Mouse (Mus musculus): ENCODE data around the gene Dock3.

Dock3 gene

DNA sequence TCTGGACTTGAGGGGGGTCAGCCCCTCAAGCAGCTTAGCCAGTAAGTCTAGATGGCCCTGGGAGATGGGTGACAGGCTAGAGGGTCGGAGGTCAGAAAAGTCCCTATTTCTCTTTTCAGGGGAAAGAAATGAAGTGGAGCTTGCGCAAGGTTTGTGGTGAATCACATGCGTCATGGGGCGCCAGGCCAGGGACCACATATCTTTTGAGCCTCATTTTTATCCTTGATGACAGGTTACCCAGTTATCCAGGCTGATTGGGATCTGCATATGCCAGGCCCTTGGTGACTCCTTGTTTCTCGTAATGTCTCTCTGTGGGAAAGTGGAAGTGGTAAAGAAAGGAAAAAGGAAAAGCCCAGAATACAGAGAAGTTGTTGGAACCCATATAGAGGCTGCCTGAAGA lies 32.2 kb upstream of the Dock3 start:
- Histone ChIP-seq H3K4me3 (replicated peaks; ENCODE audit: low read length) (no peak overlapping the region), H3K27me3 (ENCODE audit: insufficient read depth, low read length) (no peaks in the 10 kb centered on the region), H3K4me1 (replicated peaks; ENCODE audit: low read depth, low read length) (peaks cover 54% of the 10 kb centered on the region), H3K36me3 (ENCODE audit: insufficient read depth, low read length) (peaks cover 48% of the 10 kb centered on the region), H3K9me3 (ENCODE audit: low read length) (no peaks in the 10 kb centered on the region)
- TF ChIP-seq CTCF (conservative IDR thresholded peaks at IDR 0.05; ENCODE audit: low read length) (no peak), POU5F1 (IDR thresholded peaks at IDR 0.05; ENCODE audit: borderline replicate concordance, low read length) (no peak), NANOG (IDR thresholded peaks at IDR 0.05; ENCODE audit: borderline replicate concordance, low read length) (no peak)

DNA sequence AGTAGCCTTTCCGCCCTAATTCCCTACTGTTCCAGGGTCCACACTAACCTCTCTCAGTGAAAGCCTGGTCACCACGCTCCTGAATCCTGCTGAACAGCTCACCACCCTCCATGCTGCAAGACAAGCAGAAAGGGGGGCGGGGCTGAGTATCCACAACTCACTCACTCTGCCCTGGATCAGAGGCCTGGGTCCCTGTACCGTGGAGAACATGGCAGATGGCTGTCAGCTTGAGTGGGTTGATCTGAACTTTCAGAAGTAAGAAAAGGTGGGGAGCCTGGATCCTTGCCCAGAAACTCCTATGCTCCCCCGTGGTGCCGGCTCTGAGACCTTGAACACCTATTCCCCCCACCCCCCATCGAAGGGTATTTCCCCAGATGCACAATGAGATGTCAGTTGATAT lies 30.7 kb upstream of the Dock3 start:
- Histone ChIP-seq H3K4me1 (replicated peaks; ENCODE audit: low read depth, low read length) (peaks cover 45% of the 10 kb centered on the region), H3K9me3 (ENCODE audit: low read length) (no peaks in the 10 kb centered on the region), H3K36me3 (ENCODE audit: insufficient read depth, low read length) (peaks cover 62% of the 10 kb centered on the region), H3K4me3 (replicated peaks; ENCODE audit: low read length) (no peak overlapping the region), H3K27me3 (ENCODE audit: insufficient read depth, low read length) (no peaks in the 10 kb centered on the region)
- TF ChIP-seq POU5F1 (IDR thresholded peaks at IDR 0.05; ENCODE audit: borderline replicate concordance, low read length) (no peak), NANOG (IDR thresholded peaks at IDR 0.05; ENCODE audit: borderline replicate concordance, low read length) (no peak)

DNA sequence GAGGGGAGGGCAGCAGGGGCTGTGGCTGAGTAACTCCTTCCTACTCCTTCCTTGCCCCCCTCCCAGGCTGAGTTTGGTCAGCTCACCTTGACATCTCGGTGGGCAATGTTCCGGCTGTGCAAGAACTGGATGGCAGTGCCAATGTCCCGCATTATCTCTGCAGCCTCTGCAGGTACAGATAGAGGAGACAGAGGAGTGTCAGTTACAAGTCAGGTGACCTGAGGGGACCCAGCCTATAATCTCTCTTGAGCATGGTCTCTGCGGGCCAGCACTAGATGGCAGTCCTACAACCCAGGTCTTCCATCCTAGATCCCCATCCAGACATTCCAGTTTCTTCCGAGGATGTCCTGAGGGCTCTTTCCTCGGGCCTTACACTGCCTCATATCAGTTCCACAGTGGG lies 30.1 kb upstream of the Dock3 start:
- Histone ChIP-seq H3K9me3 (ENCODE audit: low read length) (no peaks in the 10 kb centered on the region), H3K36me3 (ENCODE audit: insufficient read depth, low read length) (peaks cover 68% of the 10 kb centered on the region), H3K4me1 (replicated peaks; ENCODE audit: low read depth, low read length) (peaks cover 39% of the 10 kb centered on the region), H3K27me3 (ENCODE audit: insufficient read depth, low read length) (no peaks in the 10 kb centered on the region), H3K4me3 (replicated peaks; ENCODE audit: low read length) (no peak overlapping the region)
- TF ChIP-seq POU5F1 (IDR thresholded peaks at IDR 0.05; ENCODE audit: borderline replicate concordance, low read length) (no peak), NANOG (IDR thresholded peaks at IDR 0.05; ENCODE audit: borderline replicate concordance, low read length) (no peak), CTCF (conservative IDR thresholded peaks at IDR 0.05; ENCODE audit: low read length) (no peak)

DNA sequence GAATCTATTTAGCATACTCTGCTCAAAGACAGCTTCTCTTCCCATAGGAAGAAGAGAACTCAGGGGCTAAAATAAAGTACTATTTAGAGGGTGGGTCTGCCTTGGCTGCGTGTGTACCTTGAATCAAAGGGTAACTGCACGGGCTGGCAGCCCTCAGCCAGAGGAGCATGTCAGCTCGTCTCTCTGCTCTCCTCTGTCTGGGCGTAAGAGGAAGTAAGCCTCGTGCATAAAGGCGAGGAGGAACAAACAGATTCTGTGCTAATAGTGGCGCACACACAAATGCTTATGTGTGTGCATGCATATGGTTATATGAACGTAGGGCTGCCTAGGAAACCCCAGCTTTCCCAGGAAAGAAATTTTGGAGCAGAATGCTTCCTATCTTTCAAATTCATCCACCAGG lies 29.1 kb upstream of the Dock3 start:
- peaks cover 40% of the 10 kb centered on the region for H3K4me1 ChIP-seq (replicated peaks; ENCODE audit: low read depth, low read length)

DNA sequence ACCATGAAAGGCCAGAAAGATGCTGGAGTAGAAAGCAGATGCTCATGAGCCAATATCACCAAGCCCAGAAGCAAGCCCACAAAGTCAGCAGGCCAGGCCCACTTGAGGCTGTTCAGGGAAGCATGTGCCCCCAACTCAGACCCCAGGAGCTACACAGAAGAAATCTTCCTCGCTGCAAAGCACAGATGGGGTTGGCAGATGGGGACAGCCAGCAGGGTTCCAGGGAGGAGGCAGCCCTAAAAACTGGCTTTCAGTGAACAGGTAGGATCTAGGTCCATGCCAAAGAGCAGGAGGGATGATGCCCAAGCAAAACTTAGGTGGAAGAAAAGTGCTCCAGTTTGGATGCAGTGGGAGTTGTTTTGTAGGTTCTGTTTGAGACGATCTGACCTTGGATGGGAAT lies 28.7 kb upstream of the Dock3 start:
- no peak overlapping the region for H3K4me3 ChIP-seq (replicated peaks; ENCODE audit: low read length)
- TF ChIP-seq CTCF (conservative IDR thresholded peaks at IDR 0.05; ENCODE audit: low read length): no peak
- TF ChIP-seq POU5F1 (IDR thresholded peaks at IDR 0.05; ENCODE audit: borderline replicate concordance, low read length): no peak
- peaks cover 82% of the 10 kb centered on the region for H3K36me3 ChIP-seq (ENCODE audit: insufficient read depth, low read length)

More for the DNA sequence above, 29.1 kb upstream of the Dock3 start:
- peaks cover 78% of the 10 kb centered on the region for H3K36me3 ChIP-seq (ENCODE audit: insufficient read depth, low read length)
- no peaks in the 10 kb centered on the region for H3K27me3 ChIP-seq (ENCODE audit: insufficient read depth, low read length)
- no peak overlapping the region for H3K4me3 ChIP-seq (replicated peaks; ENCODE audit: low read length)
- no peaks in the 10 kb centered on the region for H3K9me3 ChIP-seq (ENCODE audit: low read length)
- TF ChIP-seq CTCF (conservative IDR thresholded peaks at IDR 0.05; ENCODE audit: low read length) (no peak), POU5F1 (IDR thresholded peaks at IDR 0.05; ENCODE audit: borderline replicate concordance, low read length) (no peak), NANOG (IDR thresholded peaks at IDR 0.05; ENCODE audit: borderline replicate concordance, low read length) (no peak)

DNA sequence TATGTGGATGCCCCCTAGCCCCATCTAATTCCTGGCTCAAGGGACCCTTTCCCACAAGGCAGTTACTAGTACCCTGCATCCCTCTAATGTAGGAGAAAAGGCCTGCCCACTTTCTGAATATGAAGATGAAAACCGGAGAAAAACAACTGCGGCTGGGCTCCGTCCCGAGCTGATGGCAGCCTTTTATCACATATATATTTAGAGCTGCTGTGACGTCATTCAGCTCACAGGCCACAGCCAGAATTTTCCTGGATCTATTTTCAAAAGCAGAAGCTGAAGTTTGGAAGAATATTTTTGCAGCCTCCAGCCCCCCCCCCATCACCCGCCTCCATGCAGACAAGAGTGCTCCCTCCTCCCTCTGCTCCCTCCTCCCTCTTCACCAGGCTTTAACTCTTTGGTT lies 27.9 kb upstream of the Dock3 start:
- H3K36me3 ChIP-seq (ENCODE audit: insufficient read depth, low read length): peaks cover 90% of the 10 kb centered on the region
- no peak overlapping the region for H3K4me3 ChIP-seq (replicated peaks; ENCODE audit: low read length)
- no peak for TF ChIP-seq NANOG (IDR thresholded peaks at IDR 0.05; ENCODE audit: borderline replicate concordance, low read length)
- no peak for TF ChIP-seq POU5F1 (IDR thresholded peaks at IDR 0.05; ENCODE audit: borderline replicate concordance, low read length)
- H3K9me3 ChIP-seq (ENCODE audit: low read length): no peaks in the 10 kb centered on the region
- no peaks in the 10 kb centered on the region for H3K27me3 ChIP-seq (ENCODE audit: insufficient read depth, low read length)
- peaks cover 43% of the 10 kb centered on the region for H3K4me1 ChIP-seq (replicated peaks; ENCODE audit: low read depth, low read length)

More for the DNA sequence above, 28.7 kb upstream of the Dock3 start:
- peaks cover 40% of the 10 kb centered on the region for H3K4me1 ChIP-seq (replicated peaks; ENCODE audit: low read depth, low read length)
- no peaks in the 10 kb centered on the region for H3K27me3 ChIP-seq (ENCODE audit: insufficient read depth, low read length)
- H3K9me3 ChIP-seq (ENCODE audit: low read length): no peaks in the 10 kb centered on the region

DNA sequence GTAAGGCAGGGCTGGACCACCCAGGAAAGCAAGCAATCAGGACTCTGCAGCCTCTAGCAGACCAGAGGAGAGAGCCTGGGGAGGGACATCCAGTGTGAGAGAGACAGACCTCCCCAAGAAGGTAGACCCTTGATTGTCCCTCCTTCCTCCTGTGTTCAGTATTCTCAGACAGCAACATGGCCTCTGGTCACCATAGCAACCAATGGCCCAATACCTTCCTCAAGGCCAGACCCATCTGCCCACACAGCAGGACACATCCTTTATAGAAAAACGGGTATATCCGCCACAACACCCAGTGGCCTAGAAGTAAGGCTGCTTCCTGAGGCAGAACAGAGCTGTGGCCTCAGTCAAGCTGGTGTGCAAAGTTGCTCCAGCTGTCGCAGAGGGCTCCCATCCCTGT lies 23.9 kb upstream of the Dock3 start:
- Histone ChIP-seq H3K27me3 (ENCODE audit: insufficient read depth, low read length) (no peaks in the 10 kb centered on the region; the same call in 1 of the 2 replicates), H3K4me1 (replicated peaks; ENCODE audit: low read depth, low read length) (peaks cover 43% of the 10 kb centered on the region), H3K9me3 (ENCODE audit: low read length) (no peaks in the 10 kb centered on the region), H3K36me3 (ENCODE audit: insufficient read depth, low read length) (peaks cover 57% of the 10 kb centered on the region), H3K4me3 (replicated peaks; ENCODE audit: low read length) (peak overlapping the region; percentile 20; the same call in 1 of the 2 replicates)
- TF ChIP-seq NANOG (IDR thresholded peaks at IDR 0.05; ENCODE audit: borderline replicate concordance, low read length) (peak; percentile 88), CTCF (conservative IDR thresholded peaks at IDR 0.05; ENCODE audit: low read length) (no peak)

DNA sequence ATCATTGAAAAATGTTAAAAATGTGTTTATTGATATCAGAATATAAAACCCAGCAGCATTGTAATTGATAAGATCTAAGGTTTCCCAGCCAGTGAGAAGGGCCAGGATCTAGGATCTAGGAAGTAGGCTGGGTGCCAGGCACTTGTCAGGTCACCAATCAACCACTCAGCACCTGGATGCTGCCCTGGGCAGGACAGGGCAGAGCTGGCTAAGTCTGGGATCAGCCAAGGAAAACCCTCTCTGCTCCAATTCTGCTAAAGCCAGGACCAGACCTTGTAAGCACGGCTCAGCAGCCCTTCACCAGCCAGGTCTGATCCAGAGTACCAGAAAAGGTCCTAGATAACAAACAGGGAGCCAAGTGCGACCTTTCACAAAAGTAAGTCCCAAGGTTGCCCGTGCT lies 23.2 kb upstream of the Dock3 start:
- Histone ChIP-seq H3K4me3 (replicated peaks; ENCODE audit: low read length) (no peak overlapping the region), H3K4me1 (replicated peaks; ENCODE audit: low read depth, low read length) (peaks cover 39% of the 10 kb centered on the region), H3K27me3 (ENCODE audit: insufficient read depth, low read length) (no peaks in the 10 kb centered on the region; the same call in 1 of the 2 replicates), H3K9me3 (ENCODE audit: low read length) (no peaks in the 10 kb centered on the region), H3K36me3 (ENCODE audit: insufficient read depth, low read length) (peaks cover 50% of the 10 kb centered on the region)
- TF ChIP-seq CTCF (conservative IDR thresholded peaks at IDR 0.05; ENCODE audit: low read length) (no peak), NANOG (IDR thresholded peaks at IDR 0.05; ENCODE audit: borderline replicate concordance, low read length) (no peak), POU5F1 (IDR thresholded peaks at IDR 0.05; ENCODE audit: borderline replicate concordance, low read length) (no peak)

DNA sequence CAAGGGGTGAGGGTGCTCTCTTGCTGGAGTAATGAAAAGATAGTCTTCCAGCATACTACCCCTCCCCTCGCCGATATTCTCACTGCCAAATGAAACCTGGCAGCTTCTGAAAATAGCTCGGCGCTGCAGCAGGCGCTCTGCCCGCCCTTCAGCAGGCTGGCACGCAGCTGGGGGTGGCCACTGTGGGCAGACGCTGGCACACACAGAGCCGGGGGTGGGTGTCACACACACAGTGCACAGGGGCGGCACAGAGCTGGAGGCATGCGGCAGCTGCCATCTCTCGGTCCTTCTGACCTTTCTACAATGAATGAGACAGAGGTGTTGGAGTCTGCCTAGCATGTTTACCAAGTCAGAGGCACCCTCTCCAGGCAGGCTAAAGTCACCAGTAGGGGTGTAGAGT lies 22.8 kb upstream of the Dock3 start:
- Histone ChIP-seq H3K4me3 (replicated peaks; ENCODE audit: low read length) (0 out of 2 replicates have a peak overlapping the region, but pooled peaks have one; percentile 23), H3K4me1 (replicated peaks; ENCODE audit: low read depth, low read length) (peaks cover 39% of the 10 kb centered on the region), H3K36me3 (ENCODE audit: insufficient read depth, low read length) (peaks cover 47% of the 10 kb centered on the region), H3K9me3 (ENCODE audit: low read length) (no peaks in the 10 kb centered on the region), H3K27me3 (ENCODE audit: insufficient read depth, low read length) (no peaks in the 10 kb centered on the region; the same call in 1 of the 2 replicates)
- TF ChIP-seq NANOG (IDR thresholded peaks at IDR 0.05; ENCODE audit: borderline replicate concordance, low read length) (no peak), CTCF (conservative IDR thresholded peaks at IDR 0.05; ENCODE audit: low read length) (no peak), POU5F1 (IDR thresholded peaks at IDR 0.05; ENCODE audit: borderline replicate concordance, low read length) (no peak)

Data from E14TG2a.4 (cell line).